Mouse (Mus musculus) kidney, adult 2 months (tissue): Measurements from ENCODE around the gene Nova2. TPM values are rescaled to one million over a fixed set of nuclear protein-coding genes. Genes with fewer than 3 reads are reported as not detected.

Source experiments
- DNase-seq: peaks from one replicate; pipeline ENCODE4 v3.0.0; 2021
- H3K27ac ChIP-seq: fragments of 200-500 bp; 2 replicates; pipeline ENCODE4 v1.5.1; 2012; ENCODE audit warnings: low read depth, low read length, control low read depth, inconsistent platforms; ENCODE audit not compliant: insufficient read depth
- H3K27me3 ChIP-seq: fragments of 200-500 bp; replicated peaks from 2 replicates; pipeline ENCODE4 v1.6.1; 2012; ENCODE audit warnings: mild to moderate bottlenecking, moderate library complexity, low read length, inconsistent platforms; ENCODE audit not compliant: control insufficient read depth, insufficient read depth
- H3K36me3 ChIP-seq: fragments of 200-500 bp; 2 replicates; pipeline ENCODE4 v1.6.1; 2012; ENCODE audit warnings: mild to moderate bottlenecking, moderate library complexity, low read length, inconsistent platforms; ENCODE audit not compliant: control insufficient read depth, insufficient read depth
- H3K4me1 ChIP-seq: fragments of 200-500 bp; 2 replicates; pipeline ENCODE4 v1.6.1; 2011; ENCODE audit warnings: low read length; ENCODE audit not compliant: control insufficient read depth, insufficient read depth
- H3K4me3 ChIP-seq: fragments of 200-500 bp; 2 replicates; pipeline ENCODE4 v1.5.1; 2011; ENCODE audit warnings: mild to moderate bottlenecking, low read depth, low read length, control low read depth; ENCODE audit not compliant: insufficient read depth
- CTCF ChIP-seq: fragments of 200-500 bp; conservative IDR thresholded peaks from 2 replicates; pipeline ENCODE4 v1.5.1; 2011; ENCODE audit warnings: low read depth, mild to moderate bottlenecking, control low read depth, low read length, moderate library complexity, mixed read lengths; ENCODE audit not compliant: insufficient read depth, insufficient read length
- POLR2A ChIP-seq: fragments of 200-500 bp; IDR thresholded peaks from one replicate; pipeline ENCODE4 v1.6.1; 2011; ENCODE audit warnings: low read depth, low read length, control low read depth
- WGBS: fragments of 180-500 bp; shearing (Covaris S2); methylation state at CpG from one replicate; pipeline ENCODE4 v1.1.7; 2018; 5-methylcytosine and 5-hydroxymethylcytosine counted together
- polyA plus RNA-seq: library from polyadenylated mRNA; depleted of rRNA; stranded (reverse); fragments of >200 nt; gene quantifications from 2 replicates; pipeline ENCODE4 v1.2.3, GENCODE M21; 2012

Nova2 gene
- polyA plus RNA-seq, 1 experiment: 1.1 TPM

GRCm38 (mm10) chr7:18987100-18987499, 61.4 kb downstream of the Nova2 start, which contains the start of gene Nanos2:
Gene Nanos2 (plus strand): TSS chr7:18987400.
- TF ChIP-seq CTCF (no peak), POLR2A (no peak)
- no peaks in the 10 kb centered on the region for H3K36me3 ChIP-seq
- H3K4me3 ChIP-seq: no peak within 1 kb of the TSS
- no peak for DNase-seq
- peaks cover 3% of the 10 kb centered on the region; the same call in 1 of the 2 replicates for H3K4me1 ChIP-seq
- WGBS: 46% methylated on average over 2 of the region's 2 CpGs
- no peak within 1 kb of the TSS for H3K27ac ChIP-seq
- no peaks in the 10 kb centered on the region for H3K27me3 ChIP-seq

GRCm38 (mm10) chr7:18987747-18988146, 62.1 kb downstream of the Nova2 start:
- WGBS: 77% methylated on average over 13 of the region's 13 CpGs
- H3K27ac ChIP-seq: no peak overlapping the region
- H3K4me3 ChIP-seq: no peak overlapping the region
- H3K27me3 ChIP-seq: no peaks in the 10 kb centered on the region
- TF ChIP-seq POLR2A (no peak), CTCF (no peak)
- no peak for DNase-seq
- peaks cover 3% of the 10 kb centered on the region; the same call in 1 of the 2 replicates for H3K4me1 ChIP-seq
- no peaks in the 10 kb centered on the region for H3K36me3 ChIP-seq

GRCm38 (mm10) chr7:18988780-18989179, 63.1 kb downstream of the Nova2 start:
- DNase-seq: no peak
- Histone ChIP-seq H3K4me3 (no peak overlapping the region), H3K4me1 (peaks cover 3% of the 10 kb centered on the region; the same call in 1 of the 2 replicates), H3K36me3 (no peaks in the 10 kb centered on the region), H3K27ac (no peak overlapping the region), H3K27me3 (no peaks in the 10 kb centered on the region)
- TF ChIP-seq CTCF (no peak), POLR2A (no peak)
- WGBS: 68% methylated on average over 6 of the region's 6 CpGs

DNA sequence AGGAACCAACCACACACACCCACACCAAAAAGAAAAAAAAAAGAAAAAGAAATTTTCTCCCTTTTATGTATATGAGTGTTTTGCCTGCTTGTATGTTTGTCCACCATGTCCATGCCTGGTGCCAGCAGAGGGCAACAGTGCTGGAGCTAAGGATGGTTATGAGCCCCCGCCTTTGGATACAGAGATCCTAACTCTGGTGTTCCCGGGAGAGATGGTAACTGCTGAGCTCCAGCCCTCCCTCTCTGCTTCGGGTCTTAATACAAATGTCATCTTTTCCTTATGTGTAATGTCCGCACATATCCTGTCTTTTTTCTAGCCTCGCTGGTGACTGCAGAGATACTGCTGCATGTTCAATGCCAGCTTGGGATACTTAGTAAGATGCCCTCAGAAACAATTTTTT, 64.3 kb downstream of the Nova2 start:
- TF ChIP-seq POLR2A (no peak), CTCF (no peak)
- H3K27me3 ChIP-seq: no peaks in the 10 kb centered on the region
- H3K4me1 ChIP-seq: peaks cover 3% of the 10 kb centered on the region; the same call in 1 of the 2 replicates
- DNase-seq: no peak
- 9% methylated on average over 5 of the region's 5 CpGs for WGBS
- no peaks in the 10 kb centered on the region for H3K36me3 ChIP-seq
- no peak overlapping the region for H3K27ac ChIP-seq
- no peak overlapping the region for H3K4me3 ChIP-seq

DNA sequence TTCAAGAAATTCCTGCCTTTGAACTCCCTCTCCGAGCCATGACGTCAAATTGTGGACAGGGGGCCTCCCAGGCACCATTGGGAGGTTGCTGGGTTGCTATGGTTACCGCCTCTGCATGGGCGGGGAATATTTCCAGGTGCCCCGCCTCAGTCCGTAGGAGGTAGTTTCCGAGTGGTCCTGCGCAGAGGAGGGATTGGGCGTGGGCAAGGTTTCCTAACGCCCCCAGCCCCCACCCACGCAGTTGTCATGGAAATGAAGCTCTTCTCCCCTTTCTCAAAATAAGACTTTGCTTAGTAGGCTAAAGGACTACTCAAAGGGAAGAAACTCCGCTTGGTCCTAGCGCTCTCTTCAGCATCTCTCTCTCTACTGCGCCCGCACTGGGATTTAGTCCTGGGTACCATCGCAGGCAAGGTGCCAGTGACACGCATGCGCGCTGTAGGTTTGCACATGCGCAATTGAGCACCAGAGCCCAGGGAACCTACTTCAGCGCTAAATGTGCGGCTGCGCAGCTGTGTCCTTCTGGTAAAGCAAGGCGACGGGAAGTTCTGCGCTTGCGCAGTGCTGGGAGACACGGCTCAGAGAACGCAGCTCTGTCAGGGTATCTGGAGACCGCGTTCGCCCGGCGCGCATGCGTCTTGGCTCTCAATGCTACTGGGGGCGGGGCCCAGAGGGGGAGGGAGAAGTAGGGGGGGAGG, 65.1 kb downstream of the Nova2 start, which contains the start of gene Mypop:
Mypop (plus strand) TSS at position 645 of the 695 bp plus-strand sequence.
- Histone ChIP-seq H3K4me3 (peak within 1 kb of the TSS; percentile 64), H3K27ac (peak within 1 kb of the TSS; percentile 61), H3K36me3 (no peaks in the 10 kb centered on the region), H3K27me3 (no peaks in the 10 kb centered on the region), H3K4me1 (peaks cover 3% of the 10 kb centered on the region; the same call in 1 of the 2 replicates)
- DNase-seq: peak; percentile 100
- TF ChIP-seq CTCF: no peak
- TF ChIP-seq POLR2A: peak; percentile 23
- under 1% methylated on average over 37 of the region's 37 CpGs for WGBS

DNA sequence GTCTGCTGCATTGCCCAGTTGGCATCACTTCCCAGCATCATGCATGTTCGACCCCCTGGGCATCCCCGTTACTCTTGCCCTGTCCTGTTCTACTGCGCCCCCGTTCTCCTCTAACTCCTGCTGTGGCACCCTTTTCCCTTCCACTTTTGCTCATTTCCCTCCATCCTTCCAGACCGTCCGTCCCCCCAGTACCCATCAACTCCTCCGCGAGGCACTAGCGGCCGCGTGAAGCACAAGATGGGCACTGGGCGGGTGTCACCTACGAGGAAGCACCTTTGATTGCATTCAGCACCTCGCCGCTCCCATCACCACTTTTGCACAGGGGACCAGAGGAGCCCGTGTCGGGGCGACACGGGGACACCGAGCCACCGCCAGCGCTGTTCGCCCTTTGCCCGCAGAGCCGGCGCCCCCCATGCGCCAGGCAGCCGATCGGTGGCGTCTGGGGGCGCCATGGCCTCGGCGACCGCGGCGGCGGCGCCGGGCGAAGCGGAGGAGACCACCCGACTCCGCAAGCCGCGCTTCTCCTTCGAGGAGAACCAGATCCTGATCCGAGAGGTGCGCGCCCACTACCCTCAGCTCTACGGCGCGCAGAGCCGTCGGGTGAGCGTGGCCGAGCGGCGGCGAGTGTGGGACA, 66.1 kb downstream of the Nova2 start:
- Histone ChIP-seq H3K4me3 (peak overlapping the region; percentile 64), H3K36me3 (no peaks in the 10 kb centered on the region), H3K4me1 (peaks cover 3% of the 10 kb centered on the region; the same call in 1 of the 2 replicates), H3K27me3 (no peaks in the 10 kb centered on the region), H3K27ac (no peak overlapping the region)
- WGBS: 1% methylated on average over 57 of the region's 59 CpGs
- DNase-seq: no peak
- TF ChIP-seq CTCF (no peak), POLR2A (no peak)

- H3K4me3 ChIP-seq: peak overlapping the region; percentile 64
- H3K4me1 ChIP-seq: peaks cover 3% of the 10 kb centered on the region; the same call in 1 of the 2 replicates
- 5% methylated on average over 31 of the region's 31 CpGs for WGBS
- no peak for DNase-seq
- no peaks in the 10 kb centered on the region for H3K36me3 ChIP-seq
- no peak overlapping the region for H3K27ac ChIP-seq
- TF ChIP-seq POLR2A (no peak), CTCF (no peak)
- H3K27me3 ChIP-seq: no peaks in the 10 kb centered on the region
Measured at GRCm38 (mm10) chr7:18992294-18992675, 66.6 kb downstream of the Nova2 start.
